Mouse (Mus musculus) cerebellum, adult 2 months (tissue): ENCODE measurements around the gene Ccdc6.

Source experiments
- CTCF ChIP-seq: fragments of 200-500 bp; IDR thresholded peaks from 2 replicates; pipeline ENCODE4 v1.5.1; 2011; ENCODE audit warnings: low read depth, mild to moderate bottlenecking, control low read depth, low read length, moderate library complexity, borderline replicate concordance; ENCODE audit not compliant: insufficient read depth
- POLR2A ChIP-seq: fragments of 200-500 bp; IDR thresholded peaks from 2 replicates; pipeline ENCODE4 v1.6.1; 2011; ENCODE audit warnings: low read length, control low read depth, borderline replicate concordance; ENCODE audit not compliant: insufficient read depth

DNA sequence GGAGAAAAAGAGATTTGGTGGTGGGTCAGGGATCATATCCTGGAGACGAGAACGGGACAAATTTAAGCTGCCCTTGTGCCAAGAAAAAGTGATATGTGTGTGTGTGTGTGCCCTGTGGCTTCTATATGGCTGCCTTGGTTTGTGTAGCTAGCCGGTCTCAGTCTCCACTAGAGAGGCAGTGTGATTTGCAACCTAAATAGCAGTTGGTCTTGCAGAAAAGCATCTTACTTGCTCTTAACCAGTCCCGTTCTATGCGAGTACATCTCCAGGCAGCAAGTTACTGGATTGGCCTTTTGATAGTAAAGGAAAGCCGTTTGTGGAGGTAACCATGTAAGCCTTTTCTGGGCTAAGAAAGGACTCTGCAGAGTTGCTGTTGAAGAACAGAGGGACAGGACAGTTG, 1.7 kb downstream of the Ccdc6 start:
- no peak for TF ChIP-seq CTCF
- no peak for TF ChIP-seq POLR2A
